Mouse (Mus musculus) layer of hippocampus, postnatal 14 days (tissue): ENCODE measurements around the gene Arsb. TPM values are rescaled to one million over a fixed set of nuclear protein-coding genes. Genes with fewer than 3 reads are reported as not detected.
"Not testable (repeated sequence)": the region's sequence is repeated elsewhere in the genome, so short reads cannot be mapped to it uniquely, and the experiment has no call there.

ENCODE experiments used
- DNase-seq, 2 experiments: peaks; one replicate each; pipeline ENCODE4 v3.0.0; 2021 to 2022; ENCODE audit warnings: low spot score in 2 of 2, mixed read lengths in 1 of 2
- total RNA-seq, 2 experiments: library from RNA; stranded (reverse); gene quantifications; 2 replicates each; pipeline ENCODE4 v1.2.3; 2021

Arsb gene
- total RNA-seq, 2 experiments from 2014 or later = 106 to 114 TPM

DNA sequence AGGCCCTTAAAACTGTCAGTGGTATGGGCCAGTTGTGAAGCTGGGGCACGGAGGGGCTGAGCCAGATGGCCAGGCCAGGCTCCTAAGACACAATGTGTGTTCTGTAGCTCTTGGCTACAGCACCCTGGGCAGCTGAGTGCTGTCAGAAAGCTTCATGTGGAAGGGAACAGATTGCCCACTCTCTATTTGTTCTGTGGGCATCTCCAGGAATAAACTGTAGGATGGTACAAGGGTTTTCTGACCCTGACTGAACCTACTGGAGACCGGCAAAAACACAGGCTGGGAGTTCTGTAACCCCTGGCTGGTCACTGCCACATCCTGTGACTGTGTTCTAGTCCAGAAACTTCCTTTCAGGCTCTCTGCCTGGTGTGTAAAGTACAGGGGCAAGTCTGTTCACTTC lies 14.6 kb downstream of the Arsb start:
- DNase-seq = peak; percentile 64 to 73

GRCm38 (mm10) chr13:93787647-93788046 lies 16.2 kb downstream of the Arsb start:
- peak; percentile 69 to 92 for DNase-seq

GRCm38 (mm10) chr13:93792945-93793642 lies 21.7 kb downstream of the Arsb start:
- peak in 1 of 2 experiments; percentile 79 for DNase-seq

GRCm38 (mm10) chr13:93793643-93794182 lies 22.3 kb downstream of the Arsb start:
- DNase-seq = no peak

GRCm38 (mm10) chr13:93797011-93797600 lies 25.7 kb downstream of the Arsb start:
- no peak for DNase-seq

GRCm38 (mm10) chr13:93810311-93810710 lies 38.9 kb downstream of the Arsb start:
- not testable (repeated sequence) for DNase-seq

DNA sequence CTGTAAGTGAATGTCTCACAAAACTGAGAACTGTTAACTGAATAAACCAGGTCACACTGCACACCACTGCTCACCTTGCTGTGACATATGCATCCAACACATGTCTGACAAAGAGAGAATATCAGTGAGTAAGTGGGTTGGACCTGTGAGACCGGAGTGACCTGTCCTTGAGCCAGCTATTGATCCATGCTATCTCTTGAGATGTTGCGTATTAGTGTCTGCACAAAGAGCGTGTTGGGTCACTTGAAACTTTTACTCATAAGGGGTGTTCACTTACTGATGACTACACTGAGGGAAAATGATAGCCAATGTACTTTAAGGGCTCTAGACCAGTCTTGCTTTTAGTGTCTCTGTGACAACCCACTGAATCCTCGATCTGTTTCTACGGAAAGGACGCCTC lies 42.7 kb downstream of the Arsb start:
- DNase-seq = no peak

DNA sequence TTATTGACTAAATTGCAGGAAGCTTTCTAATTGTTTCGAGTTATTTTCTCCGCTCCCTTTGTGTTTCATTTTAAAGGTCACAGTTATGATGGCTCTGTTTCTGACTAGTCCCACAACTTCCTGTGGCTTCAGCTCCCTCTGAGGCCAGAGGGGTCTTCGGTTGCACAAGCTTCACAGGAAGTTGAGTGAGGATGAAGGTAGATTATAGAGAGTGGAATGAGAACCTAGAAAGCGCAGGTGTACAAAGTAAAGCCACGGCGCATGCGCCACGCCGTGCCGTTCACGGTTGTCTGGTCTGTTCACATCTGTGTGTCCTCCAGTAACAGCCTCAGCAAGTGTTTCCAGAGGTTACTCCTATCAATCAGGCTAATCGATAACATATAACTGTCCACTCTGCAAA lies 43.2 kb downstream of the Arsb start:
- DNase-seq = no peak

DNA sequence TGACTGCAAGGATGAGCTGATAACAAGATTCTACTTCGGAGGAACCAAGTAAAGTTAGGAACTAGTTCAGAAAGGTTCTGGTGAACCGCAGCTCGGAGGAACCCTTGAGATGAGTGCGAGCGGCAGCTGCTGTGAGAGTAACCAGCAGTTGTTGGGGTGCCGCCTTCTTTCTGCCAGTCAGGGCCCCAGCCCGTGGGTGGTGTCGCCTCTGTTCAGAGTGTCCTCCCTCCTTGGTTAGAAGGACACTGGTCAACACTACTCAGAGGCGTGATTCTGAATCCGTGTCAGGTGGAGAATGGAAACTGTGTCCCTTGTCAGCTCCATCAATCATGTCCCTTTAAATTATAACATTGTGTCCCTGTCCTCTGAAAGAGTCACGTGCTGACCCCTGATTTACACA lies 43.7 kb downstream of the Arsb start:
- no peak for DNase-seq

DNA sequence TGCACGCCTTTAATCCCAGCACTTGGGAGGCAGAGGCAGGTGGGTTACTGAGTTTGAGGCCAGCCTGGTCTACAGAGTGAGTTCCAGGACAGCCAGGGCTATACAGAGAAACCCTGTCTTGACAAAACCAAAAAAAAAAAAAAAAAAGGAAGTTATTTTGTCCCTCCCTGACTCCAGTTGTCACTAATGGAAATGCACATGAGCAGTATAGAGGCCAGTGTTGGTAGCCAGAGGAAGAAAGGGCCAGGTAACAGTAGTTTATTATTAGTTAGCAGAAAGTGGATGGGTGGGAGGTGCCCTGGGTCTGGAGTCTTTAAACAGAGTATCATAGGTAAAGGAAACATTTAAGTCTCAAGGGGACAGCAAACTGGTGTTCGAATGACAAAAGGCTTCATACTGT lies 44.7 kb downstream of the Arsb start:
- DNase-seq = no peak

- no peak for DNase-seq
Observed at GRCm38 (mm10) chr13:93816688-93817331, 45.4 kb downstream of the Arsb start.

- DNase-seq = no peak
Observed at GRCm38 (mm10) chr13:93820173-93820572, 48.7 kb downstream of the Arsb start.

GRCm38 (mm10) chr13:93822001-93822400 lies 50.6 kb downstream of the Arsb start:
- no peak for DNase-seq

GRCm38 (mm10) chr13:93825792-93826558 lies 54.5 kb downstream of the Arsb start:
- no peak for DNase-seq

GRCm38 (mm10) chr13:93827745-93828144 lies 56.3 kb downstream of the Arsb start:
- DNase-seq = no peak

DNA sequence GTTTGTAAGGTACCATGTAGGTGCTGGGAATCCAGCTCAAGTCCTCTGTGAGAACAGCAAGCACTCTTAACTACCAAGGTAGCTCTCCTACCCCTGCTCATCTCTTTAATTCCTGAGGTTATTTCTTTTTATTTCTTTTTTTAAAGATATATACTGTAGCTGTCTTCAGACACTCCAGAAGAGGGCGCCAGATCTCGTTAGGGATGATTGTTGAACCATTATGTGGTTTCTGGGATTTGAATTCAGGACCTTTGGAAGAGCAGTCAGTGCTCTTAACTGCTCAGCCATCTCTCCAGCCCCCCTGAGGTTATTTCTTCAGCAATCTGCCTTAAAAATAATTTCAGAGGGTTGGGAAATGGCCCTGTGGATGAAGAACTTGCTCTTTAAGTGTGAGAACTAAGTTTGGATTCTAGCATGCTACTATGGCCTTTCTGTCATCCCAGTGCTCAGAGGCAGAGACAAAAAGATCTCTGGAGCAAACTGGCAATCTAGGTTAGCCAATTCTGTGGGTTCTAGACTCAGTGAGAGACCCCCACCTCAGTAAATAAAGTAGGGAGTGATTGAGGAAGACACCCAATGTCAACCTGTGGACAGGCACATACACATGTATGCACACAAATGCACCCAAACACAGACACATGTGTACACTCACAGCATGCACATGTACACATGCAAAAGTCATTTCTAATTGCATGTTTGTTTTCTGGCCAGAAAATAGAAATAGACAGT lies 58.3 kb downstream of the Arsb start:
- DNase-seq = no peak

DNA sequence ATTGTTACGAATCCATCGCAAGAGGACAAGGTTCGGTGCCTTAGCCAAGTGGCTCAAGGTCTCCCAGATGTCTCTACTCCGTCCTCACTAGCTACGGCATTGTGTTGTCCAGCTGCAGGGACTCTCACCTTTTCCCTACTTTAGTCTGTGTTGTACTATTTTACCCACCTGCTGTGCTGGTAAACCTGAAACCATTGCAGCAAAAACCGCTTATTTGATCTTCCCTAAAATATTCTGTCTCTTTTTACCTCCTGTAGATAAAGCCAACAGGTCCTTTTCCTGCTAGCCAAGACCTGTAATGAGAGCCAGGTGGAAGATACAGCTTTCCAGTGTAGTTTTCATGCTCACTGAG lies 58.8 kb downstream of the Arsb start:
- DNase-seq = no peak

DNA sequence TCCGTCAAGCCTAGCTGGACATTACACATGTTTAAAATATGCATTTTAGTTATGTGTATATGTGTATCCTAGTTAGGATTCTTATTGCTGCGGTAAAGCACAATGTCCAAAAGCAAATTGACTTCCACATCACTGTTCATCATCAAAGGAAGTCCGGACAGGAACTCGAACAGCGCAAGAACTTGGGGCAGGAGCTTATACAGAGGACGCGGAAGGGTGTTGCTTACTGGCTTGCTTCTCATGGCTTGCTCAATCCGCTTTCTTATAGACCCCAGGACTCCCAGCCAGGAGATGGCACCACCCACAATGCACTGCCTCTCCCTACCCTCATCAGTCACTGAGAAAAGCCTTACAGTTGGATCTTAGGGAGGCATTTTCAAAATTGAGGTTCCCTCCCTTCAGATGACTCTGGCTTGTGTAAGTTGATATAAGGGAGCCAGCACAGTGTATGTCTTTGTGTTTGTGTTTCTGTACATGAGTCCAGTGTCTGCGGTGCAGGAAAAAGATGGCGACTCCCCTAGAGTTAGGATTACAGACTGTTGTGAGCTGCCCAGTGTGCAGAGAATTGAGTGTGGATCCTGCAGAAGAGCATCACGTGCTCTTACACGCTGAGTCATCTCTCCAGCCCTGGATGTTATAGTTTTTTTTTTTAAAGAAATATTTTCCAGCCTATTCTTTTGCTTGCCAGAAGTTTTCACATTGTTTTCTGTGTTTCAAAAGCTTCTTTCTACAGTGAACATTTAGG lies 66.2 kb downstream of the Arsb start:
- DNase-seq = no peak

- no peak for DNase-seq
Observed at GRCm38 (mm10) chr13:93838431-93839136, 67.2 kb downstream of the Arsb start.
